Mouse (Mus musculus): ENCODE measurements at regions not wholly inside any gene's neighbourhood (a gene's known extent, or its start where the extent isn't known, plus 50 kb on each side); places are given as distances from the start of the nearest gene placed in this dataset.

DNA sequence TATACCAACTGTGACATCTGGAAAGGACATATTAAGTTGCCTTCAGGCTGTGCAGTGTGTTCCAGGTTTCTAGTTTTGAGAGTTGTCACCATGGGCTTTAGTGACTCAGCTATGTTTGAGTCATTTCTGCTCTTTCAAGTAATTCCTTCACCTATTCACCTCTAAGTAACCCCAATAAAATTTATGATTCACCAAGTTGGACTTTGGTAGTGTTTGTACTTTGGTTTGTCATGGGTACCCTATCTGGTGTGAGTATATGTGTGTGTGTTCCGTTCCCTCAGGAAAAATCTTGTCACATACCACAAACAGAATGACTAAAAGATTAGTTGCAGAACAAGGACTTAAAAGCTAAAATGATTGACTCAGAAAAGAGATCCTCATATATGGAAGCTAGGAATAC, 76.8 kb upstream of the Crbn start:
- no peak for DNase-seq (ENCODE audit: low spot score)

DNA sequence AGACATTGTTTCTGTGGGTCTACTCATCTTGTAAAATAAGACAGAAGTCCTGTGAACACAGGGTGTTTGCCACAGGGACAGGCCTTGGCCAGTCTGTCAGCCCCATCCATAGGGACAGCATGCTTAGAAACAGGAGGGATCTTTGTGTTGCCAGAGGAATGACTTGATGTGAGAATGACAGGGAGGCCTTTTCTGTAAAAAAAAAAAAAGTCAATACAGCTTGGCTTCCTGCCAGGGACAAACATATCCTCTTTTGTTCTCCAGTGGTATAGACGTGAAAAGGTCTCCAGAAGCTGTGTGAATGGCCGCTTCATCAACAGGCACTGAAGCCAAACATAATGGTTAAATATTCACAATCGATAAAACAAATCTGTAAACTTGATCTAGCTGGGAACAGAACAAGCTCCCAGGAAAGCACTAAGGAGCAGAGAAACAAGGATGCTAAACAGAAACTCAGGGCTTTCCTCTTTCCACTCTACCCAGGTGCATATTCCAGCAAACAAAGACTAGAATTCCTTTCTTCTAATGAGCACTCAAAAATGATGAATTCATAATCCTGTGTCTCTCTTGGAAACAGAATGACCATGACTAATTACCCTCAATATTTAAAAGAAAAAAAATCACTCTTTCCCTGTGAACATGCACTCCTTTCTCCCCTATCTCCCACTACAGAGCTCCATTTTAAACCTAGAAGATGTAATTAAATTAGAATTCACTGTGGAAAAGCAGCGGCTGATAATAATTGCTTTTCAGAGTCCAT, 92.2 kb upstream of the Crbn start:
- DNase-seq (ENCODE audit: low spot score): no peak

DNA sequence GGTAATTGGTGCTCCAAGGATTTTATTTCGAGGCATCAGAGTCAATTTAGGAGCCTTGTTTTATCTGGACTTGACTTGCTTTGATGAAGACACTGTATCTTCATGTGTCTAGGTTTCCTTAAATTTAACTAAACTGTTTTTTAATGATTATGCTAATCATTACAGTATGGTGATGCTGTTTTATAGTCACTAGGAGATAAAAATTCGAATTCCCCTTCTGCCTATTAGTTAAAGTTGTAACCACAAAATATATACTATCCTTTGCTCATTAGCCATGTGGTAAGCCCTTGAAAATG, 92.7 kb upstream of the Crbn start:
- no peak for DNase-seq (ENCODE audit: low spot score)

DNA sequence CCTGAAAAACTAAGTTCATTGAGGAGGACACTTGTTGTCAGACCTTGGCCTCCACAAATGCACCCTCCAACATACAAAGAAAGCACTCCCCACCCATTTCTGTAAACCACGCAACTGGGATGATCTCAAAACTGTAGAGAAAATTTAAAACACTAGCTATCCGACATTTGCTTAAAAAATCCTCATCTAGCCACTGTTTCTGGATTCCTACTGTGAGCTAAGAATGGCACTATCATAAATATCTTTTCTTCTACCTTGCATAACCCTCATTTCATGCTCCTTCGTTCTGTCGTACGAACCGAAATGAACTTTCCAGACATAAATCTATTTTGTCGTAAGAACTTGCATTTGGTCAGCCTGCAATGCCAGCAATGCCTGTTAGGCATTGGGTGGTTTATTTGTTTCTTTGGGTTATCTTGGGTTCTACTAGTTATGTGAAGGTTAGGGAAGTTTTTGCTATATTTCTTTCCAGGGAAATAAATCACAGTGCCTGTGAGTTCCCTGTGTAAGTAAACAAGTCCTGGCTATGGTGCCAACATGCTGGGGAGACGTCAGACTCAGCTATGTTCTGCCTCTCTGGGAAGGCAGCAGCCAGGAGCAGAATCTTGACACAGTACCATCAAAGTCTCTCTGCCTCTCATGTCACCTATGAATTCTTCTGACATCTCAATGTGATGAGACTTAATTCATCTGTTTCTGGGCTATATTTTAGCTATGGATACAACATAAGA, 104.2 kb upstream of the Crbn start:
- DNase-seq (ENCODE audit: low spot score): no peak

DNA sequence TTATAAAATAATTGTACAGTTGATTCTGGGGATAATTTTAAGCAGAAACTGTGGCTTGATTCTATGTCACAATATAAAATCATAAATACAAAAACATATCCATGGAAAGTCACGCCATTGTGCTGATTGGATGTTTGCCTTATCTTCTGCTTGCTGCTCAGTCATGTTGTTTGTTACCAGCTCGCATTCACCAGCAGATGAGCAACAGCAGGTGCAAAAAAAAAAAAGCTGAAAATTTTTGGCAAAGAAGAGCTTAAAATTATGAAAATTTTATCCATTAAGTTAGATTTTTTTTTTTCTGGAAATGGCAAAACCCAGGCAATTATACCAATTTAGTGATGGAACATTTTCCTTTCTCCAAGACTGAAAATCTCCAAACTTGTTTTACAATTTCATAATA, 115.2 kb upstream of the Crbn start:
- DNase-seq (ENCODE audit: low spot score): no peak

DNA sequence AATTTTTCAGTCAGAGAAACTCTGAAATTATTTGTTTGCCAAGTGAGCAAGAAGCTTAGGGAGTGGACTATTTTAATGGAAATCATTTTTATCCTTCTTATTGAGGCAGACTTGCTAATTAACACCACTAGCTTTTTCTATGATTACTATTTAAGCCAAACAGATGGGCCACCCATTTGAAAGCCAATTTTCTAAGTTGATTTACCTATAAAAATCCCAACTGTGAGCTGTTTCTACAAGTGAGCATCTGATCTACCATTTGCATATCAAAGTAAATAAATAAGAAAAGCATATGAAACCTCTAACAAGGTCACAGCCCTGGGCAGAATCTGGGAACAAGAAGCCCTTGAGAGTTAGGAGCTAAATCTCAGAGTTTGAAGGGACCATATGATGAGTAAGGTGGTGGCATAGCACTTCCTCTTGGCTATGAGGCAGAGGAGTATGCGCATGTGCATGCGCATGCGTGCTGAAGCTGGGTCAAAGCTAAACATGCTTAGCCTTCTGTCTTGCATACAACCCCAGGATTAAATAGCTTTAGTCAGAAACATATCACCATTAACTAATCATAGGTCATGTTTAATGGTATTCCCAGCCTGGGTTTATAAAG, 116.9 kb upstream of the Crbn start:
- no peak for DNase-seq (ENCODE audit: low spot score)

DNA sequence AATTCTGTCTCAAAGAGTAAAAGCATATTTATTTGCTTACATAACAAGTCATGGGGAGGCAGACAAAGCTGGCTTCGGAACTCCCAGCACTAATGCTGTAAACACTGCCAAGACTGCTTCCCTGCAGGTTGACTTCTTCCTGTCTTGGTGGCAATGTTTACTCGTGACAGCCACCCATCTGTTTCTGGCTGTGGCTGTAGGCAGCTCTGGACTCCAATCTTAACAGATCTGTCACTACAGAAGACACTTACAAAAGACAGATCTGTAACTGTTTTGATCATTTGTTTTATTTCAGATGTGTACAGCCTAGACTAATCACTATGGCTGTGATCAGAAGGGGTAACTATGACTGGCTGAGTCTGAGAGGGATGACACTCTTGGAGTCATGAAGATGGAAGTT, 121.1 kb upstream of the Crbn start:
- no peak for DNase-seq (ENCODE audit: low spot score)

DNA sequence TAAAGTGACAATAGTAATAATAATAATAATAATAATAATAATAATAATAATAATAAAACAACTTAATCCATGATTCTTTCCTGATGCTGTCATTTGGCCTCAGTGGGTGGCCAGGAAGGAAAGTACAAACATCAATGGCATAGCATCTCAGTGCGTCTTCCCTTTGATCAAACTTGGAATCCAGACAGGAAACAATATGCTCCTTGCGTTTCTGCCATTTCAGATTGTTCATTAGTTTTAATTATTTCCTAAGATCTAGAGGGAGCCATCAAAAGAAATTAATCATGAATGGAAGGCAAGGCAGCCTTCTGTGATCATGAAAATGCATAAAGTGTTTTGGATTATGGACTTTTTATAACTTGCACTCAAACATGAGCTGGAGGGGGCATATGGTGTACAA, 125.6 kb upstream of the Crbn start:
- DNase-seq (ENCODE audit: low spot score): no peak

DNA sequence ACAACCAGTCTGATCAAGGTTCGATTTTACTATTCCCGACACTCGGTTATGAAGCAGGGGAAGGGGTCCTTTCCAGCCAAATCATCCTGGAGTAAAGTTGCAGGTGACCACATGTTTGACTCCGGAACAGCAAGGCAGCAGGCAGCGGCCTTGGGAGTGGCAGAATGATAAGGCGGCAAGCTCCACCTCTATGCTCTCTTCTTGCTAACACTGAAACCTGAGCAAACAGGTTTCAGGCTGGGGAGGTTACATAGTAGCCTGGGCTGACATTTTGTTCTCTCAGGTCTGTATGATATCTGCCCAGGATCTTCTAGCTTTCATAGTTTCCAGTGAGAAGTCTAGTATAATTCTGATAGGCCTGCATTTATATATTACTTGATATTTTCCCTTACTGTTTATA, 133.7 kb upstream of the Crbn start:
- no peak for DNase-seq (ENCODE audit: low spot score)

DNA sequence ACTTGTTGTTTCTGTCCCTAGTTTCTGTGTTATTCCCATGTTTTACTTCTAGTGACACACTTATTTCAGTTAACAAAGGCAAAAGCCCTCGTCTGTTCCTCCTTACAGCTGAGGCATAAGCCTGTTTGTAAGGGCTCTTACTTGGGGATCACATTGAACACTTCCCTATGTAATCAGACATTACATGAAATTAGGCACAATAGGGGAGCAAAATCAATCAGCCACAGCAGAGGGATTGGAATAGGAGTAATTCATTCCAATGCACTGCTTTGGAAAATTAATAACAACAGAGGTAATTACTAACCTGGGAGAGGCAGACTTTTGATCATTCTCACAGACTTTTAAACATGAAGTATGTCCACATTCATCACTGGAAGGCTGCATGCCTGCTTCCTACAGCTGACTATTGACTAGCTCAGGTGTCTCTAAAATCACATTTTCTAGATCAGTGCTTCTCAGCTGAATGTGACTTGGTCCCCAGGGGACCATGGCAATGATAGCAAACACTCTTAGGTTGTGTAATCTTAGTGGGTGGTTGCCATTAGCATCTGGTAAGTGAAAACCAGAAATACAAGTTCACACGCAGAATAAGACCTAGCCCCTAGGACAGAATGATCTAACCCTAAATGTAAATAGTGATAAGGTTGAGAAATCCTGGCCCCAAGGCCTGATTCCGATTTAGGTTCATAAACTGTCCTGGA, 146.5 kb upstream of the Crbn start:
- no peak for DNase-seq (ENCODE audit: low spot score)

DNA sequence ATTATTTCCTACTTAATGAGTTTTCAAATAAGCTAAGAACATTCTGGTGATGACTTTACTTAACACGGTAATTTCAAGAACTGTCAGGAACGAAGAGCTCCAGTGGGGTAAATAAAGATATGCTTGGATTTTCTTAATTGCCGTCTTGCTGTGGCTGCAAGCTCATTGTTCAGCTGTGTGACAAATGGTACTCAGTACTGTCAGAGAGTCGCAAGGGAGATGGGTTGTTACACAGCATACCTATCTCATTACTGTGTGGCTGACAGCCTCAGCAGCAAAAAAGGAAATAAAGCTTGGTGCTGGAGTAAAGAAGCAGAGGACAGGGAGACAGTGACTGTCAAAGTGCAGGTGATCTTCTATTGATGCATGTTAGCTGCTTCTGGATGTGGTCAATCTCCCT, 151.0 kb upstream of the Crbn start:
- no peak for DNase-seq (ENCODE audit: low spot score)

DNA sequence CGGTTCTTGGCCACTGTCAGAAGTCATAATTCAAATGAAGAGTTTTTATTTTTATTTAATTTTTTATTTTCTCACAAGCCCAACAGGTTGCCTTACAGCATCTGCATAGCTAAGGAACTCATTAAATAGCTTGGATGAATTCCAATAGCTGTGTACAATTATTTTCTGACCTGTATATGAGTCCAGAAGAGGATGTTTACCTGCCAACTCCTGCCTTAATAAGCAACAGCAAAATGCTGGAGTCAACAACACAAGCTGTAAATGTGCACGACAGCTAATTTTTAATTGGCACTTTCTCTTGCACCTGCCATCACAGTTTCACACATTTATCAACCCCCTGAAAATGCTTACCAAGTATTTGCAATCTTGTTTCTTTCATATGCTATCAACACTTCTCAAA, 161.4 kb upstream of the Crbn start:
- DNase-seq (ENCODE audit: low spot score): no peak

DNA sequence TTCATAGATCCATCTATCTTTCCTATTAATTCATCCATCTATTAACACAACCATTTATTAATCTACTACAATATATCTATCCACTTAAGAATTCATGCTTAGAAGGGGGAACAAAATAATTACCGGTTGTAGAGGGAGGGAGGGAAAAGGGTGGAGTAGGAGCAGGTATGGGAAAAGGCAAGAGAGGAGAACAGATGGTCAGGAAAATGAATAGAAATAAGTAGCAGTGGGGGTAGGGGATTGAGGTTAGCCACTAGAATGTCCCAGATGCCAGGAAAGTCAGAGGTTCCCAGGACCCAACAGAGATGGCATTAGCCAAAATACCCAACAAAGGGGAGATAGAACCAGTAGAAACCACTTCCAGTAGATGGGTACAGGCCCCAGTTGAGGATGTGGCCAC, 164.5 kb upstream of the Crbn start:
- DNase-seq (ENCODE audit: low spot score): no peak

DNA sequence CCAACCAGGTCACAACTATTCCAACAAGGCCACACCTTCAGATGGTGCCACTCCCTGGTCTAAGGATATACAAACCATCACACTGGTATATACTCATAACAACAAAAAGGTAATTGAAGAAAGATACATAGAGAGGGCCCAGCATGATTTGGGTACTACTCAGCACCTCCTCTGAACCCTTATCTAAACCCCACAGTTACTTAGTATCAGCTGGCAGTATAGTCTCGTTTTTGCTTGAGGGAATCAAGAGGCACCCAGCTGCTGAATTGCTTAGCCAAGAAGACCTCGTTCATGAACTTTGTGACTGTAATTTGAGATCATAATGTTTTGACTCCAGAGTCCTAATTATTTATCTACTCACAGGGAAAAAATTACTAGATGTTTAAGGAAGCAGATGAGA, 175.6 kb upstream of the Crbn start:
- no peak for DNase-seq (ENCODE audit: low spot score)

DNA sequence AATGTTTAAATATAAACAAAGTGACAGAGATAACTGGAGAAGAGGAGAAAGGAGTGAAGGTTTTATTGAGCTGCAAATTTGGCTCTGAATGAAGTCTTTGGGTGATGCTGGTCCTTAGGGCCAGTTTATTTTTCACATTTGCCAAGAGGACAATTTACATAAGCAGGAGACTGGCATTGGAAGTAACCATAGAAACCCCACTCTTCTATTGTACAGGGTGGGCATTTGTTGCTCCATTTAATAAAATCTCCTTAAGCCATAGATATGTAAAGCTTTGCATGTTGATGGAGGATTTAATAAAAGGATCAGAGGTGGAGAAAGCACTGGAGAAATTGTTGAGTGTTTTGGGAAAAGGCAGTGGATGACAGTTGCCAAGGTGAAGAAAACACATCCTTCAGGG, 178.8 kb upstream of the Crbn start:
- no peak for DNase-seq (ENCODE audit: low spot score)

DNA sequence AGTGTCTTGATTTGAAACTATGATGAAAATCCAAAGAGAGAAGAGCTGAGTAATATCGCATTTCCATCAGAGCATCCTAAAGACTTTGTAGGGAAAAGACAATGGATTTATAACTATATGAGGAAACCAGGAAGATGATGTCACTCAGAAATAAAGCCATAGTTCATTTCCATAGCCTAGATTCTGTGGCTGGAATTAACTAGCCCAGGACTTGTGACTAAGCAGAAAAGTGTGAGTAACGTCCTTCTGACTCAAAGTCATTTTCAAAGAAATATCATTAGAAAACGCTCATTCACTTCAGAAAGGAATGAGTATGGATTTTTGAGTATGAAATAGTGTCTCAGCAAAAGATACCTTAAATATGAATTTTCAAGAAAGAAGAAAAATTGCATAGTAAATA, 179.9 kb upstream of the Crbn start:
- no peak for DNase-seq (ENCODE audit: low spot score)

DNA sequence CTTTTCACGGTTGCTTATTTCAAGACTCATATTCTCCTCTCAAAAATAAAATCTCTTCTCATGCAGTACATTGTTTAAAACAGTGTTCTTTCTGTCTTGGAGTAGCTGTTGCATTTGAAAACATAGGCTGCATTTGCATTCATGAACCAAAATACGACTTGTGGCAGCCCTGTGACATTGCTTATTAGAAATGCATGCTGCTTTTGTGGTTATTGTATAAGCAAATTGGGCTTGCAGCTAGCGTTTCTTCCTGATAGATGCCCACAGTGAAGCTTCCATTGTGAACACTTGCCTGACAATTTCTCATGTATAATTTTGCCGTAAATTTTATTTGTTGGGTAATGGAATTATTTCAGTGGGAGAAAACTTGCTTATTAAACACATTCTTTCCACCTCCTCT, 180.3 kb upstream of the Crbn start:
- no peak for DNase-seq (ENCODE audit: low spot score)

DNA sequence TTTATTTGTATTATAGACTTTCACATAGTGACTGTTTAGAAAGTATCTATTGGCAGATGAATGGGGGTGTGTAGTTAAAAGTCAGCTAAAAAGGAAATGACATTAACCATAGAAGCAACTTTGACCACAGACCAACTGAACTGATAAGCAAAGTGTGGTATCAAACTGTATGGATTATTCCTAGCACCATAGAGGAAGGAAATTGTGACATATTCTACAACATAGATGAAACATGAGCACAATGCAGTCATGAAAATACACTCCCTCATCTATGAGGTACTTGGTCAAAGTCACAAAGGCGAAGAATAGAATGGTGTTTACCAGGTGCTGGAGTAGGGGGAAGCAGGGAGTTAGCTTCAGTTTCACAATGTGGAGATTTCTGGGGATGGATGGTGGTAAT, 181.4 kb upstream of the Crbn start:
- no peak for DNase-seq (ENCODE audit: low spot score)

DNA sequence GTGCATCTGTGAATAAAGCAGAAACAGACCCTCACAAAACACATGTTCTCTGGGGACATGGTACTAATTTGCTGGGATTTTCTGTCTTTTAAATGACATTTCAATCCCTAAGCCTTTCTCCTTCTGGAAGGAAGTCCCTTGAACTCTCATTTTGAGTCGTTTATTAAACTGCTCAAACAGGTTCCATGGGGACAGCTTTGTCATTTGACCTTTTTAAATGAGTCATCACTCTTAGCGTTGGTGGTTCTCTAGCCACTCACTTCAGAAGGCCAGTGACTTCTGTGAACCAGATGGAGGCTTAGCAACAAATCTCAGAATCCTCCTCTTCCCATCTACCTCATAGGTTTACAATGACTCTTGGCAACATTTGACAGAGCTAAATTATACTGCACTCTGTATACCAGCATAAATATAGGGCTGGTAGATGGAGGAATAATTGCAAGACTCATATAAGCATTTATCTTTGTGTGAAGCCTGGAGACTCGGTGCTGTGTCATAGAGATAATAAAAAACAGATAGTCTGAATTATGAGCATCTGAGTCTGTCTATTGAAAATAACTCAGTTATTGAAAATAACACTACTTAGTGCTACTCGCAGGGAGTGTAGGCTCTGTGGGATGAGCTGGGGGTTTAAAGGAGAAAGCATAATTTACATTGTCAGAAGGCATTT, 185.4 kb upstream of the Crbn start:
- no peak for DNase-seq (ENCODE audit: low spot score)

DNA sequence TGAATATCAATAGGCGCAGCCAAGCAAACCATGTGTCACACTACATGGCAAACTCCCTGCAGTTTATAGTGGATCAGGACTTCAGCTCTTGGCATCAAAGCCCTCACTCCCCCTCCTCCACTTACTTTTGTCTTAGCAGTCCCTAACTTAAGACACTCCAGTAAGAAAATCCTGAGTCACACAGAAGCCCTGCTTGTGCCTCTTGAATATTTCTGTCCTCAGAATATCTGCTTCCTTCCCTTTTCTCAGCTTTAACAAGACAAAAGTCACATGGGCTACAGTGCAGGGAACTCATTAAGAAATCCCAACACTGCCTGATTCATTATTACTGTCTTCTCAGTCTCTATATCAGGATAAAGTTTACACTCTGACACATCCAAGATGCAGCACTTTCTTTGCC, 191.7 kb upstream of the Crbn start:
- DNase-seq (ENCODE audit: low spot score): no peak

DNA sequence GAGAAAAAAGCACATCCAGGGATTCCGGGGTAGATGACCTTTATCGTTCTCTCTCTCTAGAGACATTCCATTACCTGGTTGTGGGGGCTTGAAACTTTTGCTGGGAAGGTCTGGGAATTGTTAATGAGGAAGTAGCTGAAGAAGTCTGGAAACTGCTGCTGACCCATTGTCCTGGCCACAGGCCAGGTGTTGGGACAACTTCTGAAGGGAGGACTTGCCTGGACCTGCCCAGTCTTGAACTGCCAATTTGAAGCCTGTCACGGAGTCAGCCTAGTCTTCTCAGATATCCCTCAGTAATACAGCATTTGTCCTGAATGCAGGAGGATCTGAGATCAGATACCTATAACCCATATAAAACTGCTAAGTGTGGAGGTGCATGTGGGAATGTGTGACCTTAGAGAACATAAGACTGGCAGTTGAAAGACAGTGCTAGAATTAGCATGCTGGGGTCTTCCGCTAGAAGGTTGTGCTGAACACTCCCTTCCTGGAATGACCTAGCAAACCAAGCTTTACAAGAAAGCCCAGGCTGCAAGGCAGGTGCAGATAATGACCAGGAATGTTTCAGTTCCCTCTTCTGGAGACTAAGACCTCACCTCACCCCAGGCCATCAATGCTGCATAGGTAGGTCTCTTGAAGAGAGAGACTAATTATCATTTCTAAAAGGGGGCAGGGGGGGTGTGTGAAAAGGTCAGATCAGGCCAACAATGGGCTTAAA, 204.7 kb upstream of the Crbn start:
- DNase-seq (ENCODE audit: low spot score): peak; percentile 29

DNA sequence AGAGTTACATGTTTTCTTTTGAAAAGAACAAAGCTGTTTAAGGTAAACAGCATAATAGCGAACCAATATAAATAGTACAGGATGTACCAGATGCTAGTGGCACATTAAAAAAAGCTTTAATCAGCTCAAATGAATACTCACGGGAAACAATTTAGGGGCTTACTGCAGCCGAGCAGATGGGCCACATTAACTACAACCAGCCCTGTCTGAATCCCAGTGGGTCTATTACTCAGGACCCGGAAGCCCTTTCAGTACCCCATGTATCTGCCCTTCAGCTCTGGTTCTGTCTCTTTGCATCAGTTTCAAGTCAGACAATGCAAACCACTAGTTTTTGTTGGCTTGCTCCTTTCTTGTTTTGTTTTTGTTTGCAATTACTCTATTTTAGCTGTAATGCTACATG, 210.9 kb upstream of the Crbn start:
- DNase-seq (ENCODE audit: low spot score): no peak
